Mouse (Mus musculus) thymus, adult 2 months (tissue): ENCODE measurements around the gene Gm20683. TPM values are rescaled to one million over a fixed set of nuclear protein-coding genes. Genes with fewer than 3 reads are reported as not detected.
A peak's percentile ranks its signal among the peaks of the same experiment; 100 is the strongest.

ENCODE experiments used
- DNase-seq: peaks from one replicate; pipeline ENCODE4 v3.0.0; 2021
- H3K27ac ChIP-seq: fragments of 200-500 bp; 2 replicates; pipeline ENCODE4 v1.5.1; 2012; ENCODE audit warnings: low read length, control low read depth; ENCODE audit not compliant: control insufficient read depth, insufficient read depth
- H3K27me3 ChIP-seq: fragments of 200-500 bp; 2 replicates; pipeline ENCODE4 v1.6.1; 2012; ENCODE audit warnings: mild to moderate bottlenecking, low read length, moderate library complexity, mixed read lengths; ENCODE audit not compliant: control insufficient read depth, insufficient read depth
- H3K36me3 ChIP-seq: fragments of 200-500 bp; 2 replicates; pipeline ENCODE4 v1.6.1; 2012; ENCODE audit warnings: mild to moderate bottlenecking, low read length, moderate library complexity; ENCODE audit not compliant: control insufficient read depth, insufficient read depth
- H3K4me1 ChIP-seq: fragments of 200-500 bp; replicated peaks from 2 replicates; pipeline ENCODE4 v1.6.1; 2012; ENCODE audit warnings: low read length; ENCODE audit not compliant: control insufficient read depth, insufficient read depth
- H3K4me3 ChIP-seq: fragments of 200-500 bp; 2 replicates; pipeline ENCODE4 v1.5.1; 2012; ENCODE audit warnings: mild to moderate bottlenecking, low read length, control low read depth, moderate library complexity; ENCODE audit not compliant: control insufficient read depth, insufficient read depth
- CTCF ChIP-seq: fragments of 200-500 bp; IDR thresholded peaks from 2 replicates; pipeline ENCODE4 v1.5.1; 2012; ENCODE audit warnings: mild to moderate bottlenecking, control low read depth, low read length, moderate library complexity, borderline replicate concordance; ENCODE audit not compliant: control insufficient read depth, poor library complexity, insufficient read depth; ENCODE audit errors: extremely low read depth
- POLR2A ChIP-seq: fragments of 200-500 bp; IDR thresholded peaks from 2 replicates; pipeline ENCODE4 v1.6.1; 2012; ENCODE audit warnings: mild to moderate bottlenecking, low read length, control low read depth, moderate library complexity; ENCODE audit not compliant: control insufficient read depth, poor library complexity, insufficient read depth; ENCODE audit errors: extremely low read depth
- WGBS: fragments of 180-500 bp; shearing (Covaris S2); methylation state at CpG from one replicate; pipeline ENCODE4 v1.1.7; 2018; 5-methylcytosine and 5-hydroxymethylcytosine counted together
- polyA plus RNA-seq: library from polyadenylated mRNA; depleted of rRNA; stranded (reverse); fragments of >200 nt; gene quantifications from 2 replicates; pipeline ENCODE4 v1.2.3, GENCODE M21; 2012

Gene Gm20683
- polyA plus RNA-seq, 1 experiment = 126 TPM

DNA sequence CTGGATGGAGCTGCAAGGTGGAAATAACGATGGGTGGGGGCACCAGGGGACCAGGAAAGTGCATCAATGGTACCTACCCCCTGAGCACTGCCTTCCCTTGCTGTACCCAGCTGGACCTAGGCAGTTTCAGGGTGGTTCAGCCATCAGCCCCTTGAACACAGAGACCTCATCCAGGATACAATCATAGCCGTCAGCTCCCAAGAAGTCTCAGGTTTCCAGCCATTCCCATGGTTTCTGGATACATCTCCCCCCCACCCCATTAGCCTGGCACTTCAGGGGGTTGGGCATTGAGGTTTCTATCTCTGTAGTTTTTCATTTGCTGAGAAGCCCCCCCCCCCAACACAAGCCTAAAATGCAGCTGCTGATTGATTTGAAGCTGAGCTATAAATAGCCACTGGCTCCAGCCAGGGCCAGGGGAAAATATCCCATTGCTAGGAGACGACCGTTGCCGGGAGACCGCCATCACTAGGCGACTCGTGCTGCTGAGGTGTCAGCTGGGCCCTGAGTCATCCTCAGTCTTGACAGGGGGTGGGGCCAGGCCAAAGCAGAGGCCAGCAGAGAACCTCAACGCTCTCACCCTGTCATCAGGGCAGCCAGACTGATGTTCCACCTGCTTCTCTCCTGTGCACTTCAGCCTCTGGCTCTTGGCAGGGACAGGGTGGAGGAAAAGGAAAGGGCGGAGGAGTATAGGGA, 38.6 kb downstream of the Gm20683 start:
- TF ChIP-seq CTCF (no peak), POLR2A (no peak)
- Histone ChIP-seq H3K4me3 (no peak overlapping the region), H3K4me1 (no peaks in the 10 kb centered on the region), H3K27ac (no peak overlapping the region), H3K27me3 (no peaks in the 10 kb centered on the region; the same call in 1 of the 2 replicates), H3K36me3 (no peaks in the 10 kb centered on the region)
- WGBS = 15% methylated on average over 10 of the region's 10 CpGs
- no peak for DNase-seq

DNA sequence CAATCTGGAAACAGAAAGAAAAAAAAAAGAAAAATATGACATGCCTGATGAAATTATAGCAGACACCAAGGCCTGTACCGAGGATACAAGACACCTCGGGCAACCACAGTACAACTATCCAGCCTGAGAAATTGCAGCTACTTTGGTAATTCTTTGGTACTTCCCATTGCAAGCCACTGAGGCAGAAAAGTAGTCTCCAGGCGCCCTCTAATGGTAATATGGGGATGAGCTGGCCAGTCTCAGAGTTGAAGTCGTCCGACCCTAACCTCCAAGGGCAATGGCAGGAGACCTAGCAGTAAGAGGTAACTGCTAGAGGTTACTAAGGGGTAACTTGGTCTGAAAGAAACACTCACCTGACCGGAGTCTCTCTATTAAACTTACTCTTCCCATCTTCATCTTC, 40.5 kb downstream of the Gm20683 start:
- Histone ChIP-seq H3K4me3 (no peak overlapping the region), H3K27me3 (no peaks in the 10 kb centered on the region), H3K36me3 (no peaks in the 10 kb centered on the region), H3K27ac (no peak overlapping the region), H3K4me1 (peaks cover 8% of the 10 kb centered on the region)
- WGBS = 8% methylated on average over 6 of the region's 6 CpGs
- DNase-seq = peak; percentile 73
- TF ChIP-seq POLR2A (no peak), CTCF (no peak)

DNA sequence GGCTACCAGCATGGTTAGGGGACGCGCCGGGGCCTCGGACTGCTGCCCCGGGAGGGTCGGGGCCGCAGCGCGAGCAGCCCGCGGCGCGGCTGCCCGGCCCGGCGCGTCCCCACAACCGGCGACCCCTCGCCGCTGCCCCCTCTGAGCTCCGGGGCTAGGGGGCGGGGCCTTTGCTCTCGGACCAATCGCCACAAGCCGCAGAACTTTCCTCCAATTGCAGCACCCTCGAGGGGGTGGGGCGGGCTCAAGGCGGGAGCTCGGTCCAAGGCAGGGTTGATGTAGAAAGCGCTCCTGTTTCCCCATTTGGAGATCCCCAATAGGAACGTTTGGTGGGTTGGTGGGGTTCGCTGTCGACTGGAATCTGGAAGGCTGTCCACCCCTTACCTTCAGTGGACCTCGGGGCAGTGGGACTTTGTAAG, 44.6 kb downstream of the Gm20683 start, which contains the start of gene Metrn:
TSS of gene Metrn (minus strand) at position 186 of the 419 bp plus-strand sequence.
- H3K4me1 ChIP-seq = peaks cover 31% of the 10 kb centered on the region
- TF ChIP-seq POLR2A (peak; percentile 73), CTCF (0 out of 2 replicates have a peak, but pooled peaks have one; percentile 35)
- peak; percentile 94 for DNase-seq
- H3K27me3 ChIP-seq = no peaks in the 10 kb centered on the region
- peak within 1 kb of the TSS; percentile 95 for H3K4me3 ChIP-seq
- H3K36me3 ChIP-seq = no peaks in the 10 kb centered on the region
- under 1% methylated on average over 35 of the region's 35 CpGs for WGBS
- no peak within 1 kb of the TSS for H3K27ac ChIP-seq

DNA sequence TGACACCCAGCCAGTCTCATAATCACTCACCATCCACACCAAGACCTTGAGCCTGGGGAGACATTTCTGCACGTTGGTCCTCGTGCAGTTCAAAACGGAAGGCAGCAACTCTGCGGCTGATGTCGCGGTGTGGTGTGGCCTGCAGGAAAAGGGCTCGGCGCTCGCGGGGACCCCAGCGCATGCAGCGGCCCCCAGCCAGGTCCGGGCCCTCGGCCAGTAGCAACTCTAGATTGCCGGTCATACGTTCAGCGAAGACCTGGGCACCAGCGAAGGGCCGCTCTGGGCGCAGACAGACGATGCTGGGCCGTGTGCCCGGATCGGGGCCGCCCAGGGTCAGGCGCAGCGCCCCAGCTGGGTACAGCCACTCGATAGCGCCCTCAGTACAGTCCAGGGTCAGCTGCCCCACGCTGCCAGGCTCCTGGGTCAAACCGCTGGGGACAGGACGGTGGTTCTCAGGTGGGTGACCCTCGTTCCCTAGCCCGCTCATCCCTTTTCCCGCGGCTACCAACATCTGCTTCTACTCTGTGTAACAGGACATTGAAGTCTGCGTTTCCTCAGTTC, 45.3 kb downstream of the Gm20683 start:
- no peak overlapping the region for H3K27ac ChIP-seq
- no peaks in the 10 kb centered on the region for H3K36me3 ChIP-seq
- peak; percentile 34 for DNase-seq
- peaks cover 36% of the 10 kb centered on the region for H3K4me1 ChIP-seq
- WGBS = under 1% methylated on average over 37 of the region's 37 CpGs
- peak overlapping the region; percentile 95 for H3K4me3 ChIP-seq
- H3K27me3 ChIP-seq = no peaks in the 10 kb centered on the region
- no peak for TF ChIP-seq CTCF

DNA sequence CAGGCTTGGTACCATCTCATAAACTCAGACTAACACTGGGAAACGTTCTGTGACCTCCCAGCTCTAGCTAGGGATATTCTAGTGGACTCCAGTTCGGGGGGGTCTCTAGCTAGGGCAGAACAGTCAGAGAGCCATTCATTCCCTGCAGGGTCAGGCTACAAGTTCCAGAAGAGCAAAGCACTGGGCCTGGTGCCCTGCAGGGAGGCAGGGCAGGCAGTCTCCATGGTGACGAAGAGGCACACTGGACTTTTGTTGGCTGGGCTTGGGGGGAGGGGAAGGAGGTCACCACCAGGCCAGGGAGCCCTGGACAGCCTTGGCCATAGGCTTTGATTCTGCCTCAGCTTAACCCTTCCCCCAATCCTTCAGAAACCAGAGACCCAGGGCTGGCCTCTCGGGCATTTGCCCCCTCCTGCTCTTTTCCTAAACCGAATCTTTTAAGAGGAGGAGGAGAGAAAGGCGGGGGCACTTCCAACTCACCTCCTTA, 45.9 kb downstream of the Gm20683 start, which contains the start of gene AC134908.4:
TSS of gene AC134908.4 (minus strand) at position 51 of the 484 bp plus-strand sequence.
- no peak for DNase-seq
- Histone ChIP-seq H3K4me3 (peak within 1 kb of the TSS; percentile 95), H3K36me3 (no peaks in the 10 kb centered on the region), H3K27ac (no peak within 1 kb of the TSS), H3K27me3 (no peaks in the 10 kb centered on the region), H3K4me1 (peaks cover 38% of the 10 kb centered on the region)
- TF ChIP-seq CTCF (no peak), POLR2A (no peak)
- WGBS = 67% methylated on average over 6 of the region's 6 CpGs

DNA sequence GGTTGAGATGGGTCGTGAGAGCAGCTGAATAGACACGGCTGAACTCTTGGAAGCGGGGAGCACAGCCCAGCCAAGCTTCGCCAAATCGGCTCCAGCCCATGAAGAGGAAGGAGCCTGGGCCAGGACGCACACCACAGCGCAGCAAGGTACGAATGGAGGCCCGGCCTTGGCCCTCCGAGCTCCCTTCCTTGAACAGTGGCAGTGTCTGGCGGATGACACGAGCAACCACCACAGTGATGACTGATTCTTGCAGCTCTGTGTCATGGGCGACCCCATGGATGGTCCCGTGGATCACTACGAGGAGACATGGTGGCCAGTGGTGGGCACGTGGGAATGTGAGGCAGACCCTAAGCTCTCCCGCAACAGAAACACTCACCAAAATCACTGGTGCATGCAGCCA, 46.6 kb downstream of the Gm20683 start:
- no peak overlapping the region for H3K27ac ChIP-seq
- no peaks in the 10 kb centered on the region for H3K27me3 ChIP-seq
- 96% methylated on average over 17 of the region's 17 CpGs for WGBS
- no peak overlapping the region for H3K4me3 ChIP-seq
- H3K4me1 ChIP-seq = peaks cover 38% of the 10 kb centered on the region
- no peak for TF ChIP-seq POLR2A
- TF ChIP-seq CTCF = no peak
- no peaks in the 10 kb centered on the region for H3K36me3 ChIP-seq
- no peak for DNase-seq

DNA sequence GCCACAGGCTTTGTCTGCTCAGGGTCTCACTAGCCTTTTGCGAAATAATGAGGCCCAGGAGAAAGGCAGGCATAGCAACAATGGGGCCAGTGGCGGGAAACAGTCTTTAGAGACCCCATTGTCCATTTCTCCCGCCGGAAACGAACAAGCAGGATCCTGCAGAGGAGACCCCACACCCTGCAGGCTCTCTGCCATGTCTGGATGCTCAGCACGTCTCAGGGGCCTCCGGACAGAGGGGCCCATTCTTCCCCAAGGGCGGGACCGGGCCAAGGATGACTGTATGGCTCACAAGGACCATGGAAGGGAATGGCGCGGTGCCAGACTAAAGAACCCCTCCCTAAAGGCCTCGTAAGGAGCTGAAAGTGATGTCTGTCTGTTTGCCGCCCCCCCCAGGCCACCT, 47.4 kb downstream of the Gm20683 start:
- Histone ChIP-seq H3K27me3 (no peaks in the 10 kb centered on the region), H3K4me3 (no peak overlapping the region), H3K4me1 (peaks cover 38% of the 10 kb centered on the region), H3K27ac (no peak overlapping the region), H3K36me3 (no peaks in the 10 kb centered on the region)
- TF ChIP-seq CTCF (no peak), POLR2A (no peak)
- DNase-seq = no peak
- WGBS = 94% methylated on average over 13 of the region's 13 CpGs
